Mouse (Mus musculus) liver, adult 2 months (tissue): ENCODE results near the gene Gm45785. TPM values are rescaled to one million over a fixed set of nuclear protein-coding genes. Genes with fewer than 3 reads are reported as not detected.
A peak's percentile ranks its signal among the peaks of the same experiment; 100 is the strongest.
"Not testable (repeated sequence)": the region's sequence is repeated elsewhere in the genome, so short reads cannot be mapped to it uniquely, and the experiment has no call there.

Experiments
- DNase-seq: peaks from one replicate; pipeline ENCODE4 v3.0.0-alpha.2; 2011; ENCODE audit warnings: low read depth, low spot score; ENCODE audit errors: extremely low read depth
- H3K27ac ChIP-seq: fragments of 200-500 bp; replicated peaks from 2 replicates; pipeline ENCODE4 v1.5.1; 2012; ENCODE audit warnings: low read depth, mild to moderate bottlenecking, control low read depth, inconsistent platforms, low read length; ENCODE audit not compliant: insufficient read depth
- H3K27me3 ChIP-seq: fragments of 200-500 bp; 2 replicates; pipeline ENCODE4 v1.6.1; 2012; ENCODE audit warnings: mild to moderate bottlenecking, moderate library complexity, low read length, inconsistent platforms; ENCODE audit not compliant: control insufficient read depth, insufficient read depth
- H3K36me3 ChIP-seq: fragments of 200-500 bp; 2 replicates; pipeline ENCODE4 v1.6.1; 2012; ENCODE audit warnings: low read length, inconsistent platforms; ENCODE audit not compliant: control insufficient read depth, insufficient read depth
- H3K4me1 ChIP-seq: fragments of 200-500 bp; 2 replicates; pipeline ENCODE4 v1.6.1; 2011; ENCODE audit warnings: low read length; ENCODE audit not compliant: control insufficient read depth, insufficient read depth
- H3K4me3 ChIP-seq: fragments of 200-500 bp; 2 replicates; pipeline ENCODE4 v1.5.1; 2011; ENCODE audit warnings: low read depth, mild to moderate bottlenecking, control low read depth, low read length, moderate library complexity; ENCODE audit not compliant: insufficient read depth
- H3K79me2 ChIP-seq: fragments of 200-500 bp; 2 replicates; pipeline ENCODE4 v1.6.1; 2012; ENCODE audit warnings: inconsistent platforms, mild to moderate bottlenecking, low read length, moderate library complexity; ENCODE audit not compliant: control insufficient read depth, insufficient read depth
- H3K9ac ChIP-seq: fragments of 200-500 bp; 2 replicates; pipeline ENCODE4 v1.6.1; 2012; ENCODE audit warnings: low read depth, mild to moderate bottlenecking, control low read depth, inconsistent platforms, low read length
- CTCF ChIP-seq: fragments of 200-500 bp; IDR thresholded peaks from 2 replicates; pipeline ENCODE4 v1.5.1; 2011; ENCODE audit warnings: low read depth, low read length, control low read depth
- POLR2A ChIP-seq: fragments of 200-500 bp; IDR thresholded peaks from 2 replicates; pipeline ENCODE4 v1.6.1; 2011; ENCODE audit warnings: low read length, control low read depth; ENCODE audit not compliant: insufficient read depth; ENCODE audit errors: extremely low read depth
- WGBS: fragments of 180-500 bp; shearing (Covaris S2); methylation state at CpG from one replicate; pipeline ENCODE4 v1.1.7; 2018; 5-methylcytosine and 5-hydroxymethylcytosine counted together
- polyA plus RNA-seq: library from polyadenylated mRNA; depleted of rRNA; stranded (reverse); fragments of >200 nt; gene quantifications from 2 replicates; pipeline ENCODE4 v1.2.3, GENCODE M21; 2012
- total RNA-seq: library from RNA; depleted of rRNA; stranded (reverse); fragments of >200 nt; gene quantifications from 2 replicates; pipeline ENCODE4 v1.2.3, GENCODE M21; 2014

Gene Gm45785
- total and polyA plus RNA-seq, 2 experiments: 1.4 TPM; not detected in 1

GRCm38 (mm10) chr7:140899121-140899520 is 43.0 kb upstream of the Gm45785 start:
- Histone ChIP-seq H3K27ac (no peak overlapping the region), H3K27me3 (no peaks in the 10 kb centered on the region), H3K4me3 (no peak overlapping the region), H3K9ac (no peak overlapping the region), H3K4me1 (peaks cover 10% of the 10 kb centered on the region), H3K79me2 (no peaks in the 10 kb centered on the region), H3K36me3 (peaks cover 13% of the 10 kb centered on the region)
- 53% methylated on average over 3 of the region's 3 CpGs for WGBS
- DNase-seq: no peak
- no peak for TF ChIP-seq POLR2A
- TF ChIP-seq CTCF: no peak

GRCm38 (mm10) chr7:140897863-140898262 is 41.7 kb upstream of the Gm45785 start:
- DNase-seq: no peak

GRCm38 (mm10) chr7:140894611-140895010 is 38.5 kb upstream of the Gm45785 start:
- Histone ChIP-seq H3K79me2 (no peaks in the 10 kb centered on the region), H3K4me1 (no peaks in the 10 kb centered on the region), H3K9ac (no peak overlapping the region), H3K36me3 (peaks cover 29% of the 10 kb centered on the region), H3K27me3 (no peaks in the 10 kb centered on the region), H3K27ac (no peak overlapping the region), H3K4me3 (no peak overlapping the region)
- peak; percentile 53 for DNase-seq
- no peak for TF ChIP-seq CTCF
- no peak for TF ChIP-seq POLR2A
- 82% methylated on average over 3 of the region's 3 CpGs for WGBS

More at GRCm38 (mm10) chr7:140897863-140898262, 41.7 kb upstream of the Gm45785 start:
- peaks cover 17% of the 10 kb centered on the region for H3K36me3 ChIP-seq
- TF ChIP-seq POLR2A (no peak), CTCF (no peak)
- no peaks in the 10 kb centered on the region for H3K79me2 ChIP-seq
- no peak overlapping the region for H3K4me3 ChIP-seq
- 94% methylated on average over 7 of the region's 7 CpGs for WGBS
- H3K27me3 ChIP-seq: no peaks in the 10 kb centered on the region
- no peak overlapping the region for H3K27ac ChIP-seq
- H3K9ac ChIP-seq: no peak overlapping the region
- peaks cover 7% of the 10 kb centered on the region for H3K4me1 ChIP-seq

DNA sequence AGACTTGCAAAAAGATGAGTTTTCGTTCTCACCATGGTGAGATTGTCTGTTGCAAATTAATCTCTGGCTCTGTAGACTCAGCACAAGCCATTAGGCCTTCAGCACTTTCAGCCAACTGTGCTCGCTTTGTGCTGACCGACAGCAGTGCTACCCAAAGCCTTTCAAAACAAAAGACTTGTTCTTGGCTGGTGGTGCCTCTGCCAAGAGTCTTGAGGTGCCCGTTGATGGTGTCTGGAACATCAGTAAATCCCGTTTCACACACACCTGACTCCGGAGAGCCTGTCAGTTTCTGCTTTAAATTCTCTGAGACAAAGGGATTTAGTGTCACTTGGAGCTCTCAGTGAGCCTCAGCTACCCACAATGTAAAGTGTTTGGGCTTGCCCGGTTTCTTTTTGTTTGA is 37.9 kb upstream of the Gm45785 start:
- TF ChIP-seq POLR2A (no peak), CTCF (no peak)
- H3K27ac ChIP-seq: no peak overlapping the region
- 91% methylated on average over 7 of the region's 7 CpGs for WGBS
- no peaks in the 10 kb centered on the region for H3K27me3 ChIP-seq
- peaks cover 34% of the 10 kb centered on the region for H3K36me3 ChIP-seq
- H3K4me3 ChIP-seq: no peak overlapping the region
- H3K4me1 ChIP-seq: no peaks in the 10 kb centered on the region
- no peak overlapping the region for H3K9ac ChIP-seq
- H3K79me2 ChIP-seq: no peaks in the 10 kb centered on the region
- DNase-seq: no peak

GRCm38 (mm10) chr7:140890636-140891035 is 34.5 kb upstream of the Gm45785 start:
- DNase-seq, H3K27ac ChIP-seq, H3K79me2 ChIP-seq, H3K27me3 ChIP-seq, H3K4me1 ChIP-seq, H3K4me3 ChIP-seq, H3K9ac ChIP-seq: not testable (repeated sequence)
- 96% methylated on average over 16 of the region's 16 CpGs for WGBS
- peaks cover 44% of the 10 kb centered on the region for H3K36me3 ChIP-seq

DNA sequence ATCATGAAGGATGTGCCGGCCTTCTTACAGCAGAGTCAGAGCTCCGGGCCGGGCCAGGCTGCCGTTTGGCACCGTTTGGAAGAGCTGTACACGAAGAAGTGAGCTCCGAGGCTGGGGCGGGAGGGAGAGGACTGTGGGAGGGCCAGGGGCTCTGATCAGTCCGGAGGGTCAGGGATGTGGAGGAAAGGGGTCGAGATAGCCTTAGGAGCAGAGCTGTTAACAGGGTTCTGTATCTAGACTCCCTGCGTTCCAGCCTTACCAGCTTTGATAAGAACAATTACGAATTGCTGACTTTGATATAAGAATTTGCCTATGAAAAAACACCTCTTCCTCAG is 26.3 kb upstream of the Gm45785 start:
- Histone ChIP-seq H3K27me3 (no peaks in the 10 kb centered on the region), H3K79me2 (peaks cover 23% of the 10 kb centered on the region), H3K27ac (peak overlapping the region; percentile 49; the same call in 1 of the 2 replicates), H3K36me3 (peaks cover 16% of the 10 kb centered on the region), H3K4me3 (peak overlapping the region; percentile 97), H3K9ac (peak overlapping the region; percentile 89), H3K4me1 (peaks cover 8% of the 10 kb centered on the region)
- DNase-seq: no peak
- WGBS: 0% methylated on average over 12 of the region's 12 CpGs
- TF ChIP-seq CTCF (no peak), POLR2A (no peak)
